Mouse (Mus musculus): ENCODE measurements at regions not wholly inside any gene's neighbourhood (a gene's known extent, or its start where the extent isn't known, plus 50 kb on each side); places are given as distances from the start of the nearest gene placed in this dataset.

- Histone ChIP-seq H3K9ac (ENCODE audit: insufficient read depth, low read depth) (no peak overlapping the region), H3K9me3 (replicated peaks; ENCODE audit: low read length) (no peaks in the 10 kb centered on the region), H3K79me2 (replicated peaks; ENCODE audit: control insufficient read depth, extremely low read depth, insufficient read depth, poor library complexity, severe bottlenecking) (no peaks in the 10 kb centered on the region), H3K4me2 (ENCODE audit: insufficient read depth, low read depth, poor library complexity, severe bottlenecking) (no peak overlapping the region), H3K36me3 (replicated peaks in 1 of 2; ENCODE audit: control insufficient read depth in 1 of 2, insufficient read depth in 1 of 2, low read length in 1 of 2) (no peaks in the 10 kb centered on the region), H3K27me3 (replicated peaks) (no peaks in the 10 kb centered on the region), H3K27ac (ENCODE audit: insufficient read depth, low read depth) (no peak overlapping the region), H3K4me3 (replicated peaks in 1 of 3; ENCODE audit: low read depth in 2 of 3, low read length in 2 of 3, poor library complexity in 1 of 3) (no peak overlapping the region), H3K4me1 (ENCODE audit: control insufficient read depth in 1 of 2, insufficient read depth in 2 of 2) (peaks cover 0 to 7% of the 10 kb centered on the region in 2 experiments; a peak in 2 of 4 replicates)
- in situ Hi-C loops (cut with MboI; ENCODE audit: low pct_ligation_motif_present, low pct_unique_long_range_greater_than_20kb, low sequenced_read_pairs) (loop anchor here (25.0 kb wide), 1 partner anchor 442 kb away; no protein-coding TSS in a partner anchor), dilution Hi-C loops (cut with MboI; ENCODE audit: extremely low pct_ligation_motif_present, extremely low pct_unique_long_range_greater_than_20kb, low sequenced_read_pairs) (no loop called here)
- no peak for DNase-seq (ENCODE audit: extremely low read depth)
- TF ChIP-seq EP300 (IDR thresholded peaks at IDR 0.05; ENCODE audit: low read length) (no peak), PAX5 (IDR thresholded peaks at IDR 0.05; ENCODE audit: low read length) (no peak)
Measured at GRCm38 (mm10) chr3:21495651-21496050, 580.8 kb upstream of the Tbl1xr1 start.

- Histone ChIP-seq H3K27me3 (replicated peaks) (no peaks in the 10 kb centered on the region), H3K9ac (ENCODE audit: insufficient read depth, low read depth) (no peak overlapping the region), H3K79me2 (replicated peaks; ENCODE audit: control insufficient read depth, extremely low read depth, insufficient read depth, poor library complexity, severe bottlenecking) (no peaks in the 10 kb centered on the region), H3K36me3 (replicated peaks in 1 of 2; ENCODE audit: control insufficient read depth in 1 of 2, insufficient read depth in 1 of 2, low read length in 1 of 2) (no peaks in the 10 kb centered on the region), H3K4me2 (ENCODE audit: insufficient read depth, low read depth, poor library complexity, severe bottlenecking) (no peak overlapping the region), H3K27ac (ENCODE audit: insufficient read depth, low read depth) (no peak overlapping the region), H3K9me3 (replicated peaks; ENCODE audit: low read length) (no peaks in the 10 kb centered on the region), H3K4me1 (ENCODE audit: control insufficient read depth in 1 of 2, insufficient read depth in 2 of 2) (peaks cover 0 to 7% of the 10 kb centered on the region in 2 experiments; a peak in 2 of 4 replicates), H3K4me3 (replicated peaks in 1 of 3; ENCODE audit: low read depth in 2 of 3, low read length in 2 of 3, poor library complexity in 1 of 3) (no peak overlapping the region)
- TF ChIP-seq POLR2A (IDR thresholded peaks at IDR 0.05; ENCODE audit: low read depth, low read length) (no peak), CHD2 (IDR thresholded peaks at IDR 0.05; ENCODE audit: low read length) (no peak), PAX5 (IDR thresholded peaks at IDR 0.05; ENCODE audit: low read length) (no peak), KAT2A (IDR thresholded peaks at IDR 0.05; ENCODE audit: insufficient replicate concordance, low read length) (no peak), ZKSCAN1 (IDR thresholded peaks at IDR 0.05; ENCODE audit: borderline replicate concordance, low read depth, low read length) (no peak), TBP (conservative IDR thresholded peaks at IDR 0.05; ENCODE audit: low read depth, low read length) (no peak), MXI1 (IDR thresholded peaks at IDR 0.05; ENCODE audit: low read depth, low read length) (no peak), CTCF (conservative IDR thresholded peaks at IDR 0.05 in 1 of 2, IDR thresholded peaks at IDR 0.05 in 1 of 2; ENCODE audit: low read depth in 2 of 2, low read length in 2 of 2) (no peak)
- dilution Hi-C loops (cut with MboI; ENCODE audit: extremely low pct_ligation_motif_present, extremely low pct_unique_long_range_greater_than_20kb, low sequenced_read_pairs) (no loop called here), in situ Hi-C loops (cut with MboI; ENCODE audit: low pct_ligation_motif_present, low pct_unique_long_range_greater_than_20kb, low sequenced_read_pairs) (loop anchor here (25.0 kb wide), 1 partner anchor 441 kb away; no protein-coding TSS in a partner anchor)
- no peak for DNase-seq (ENCODE audit: extremely low read depth)
Measured at GRCm38 (mm10) chr3:21496166-21496565, 580.3 kb upstream of the Tbl1xr1 start.

- in situ Hi-C loops (cut with MboI; ENCODE audit: low pct_ligation_motif_present, low pct_unique_long_range_greater_than_20kb, low sequenced_read_pairs) (loop anchor here (25.0 kb wide), 1 partner anchor 440 kb away; no protein-coding TSS in a partner anchor), dilution Hi-C loops (cut with MboI; ENCODE audit: extremely low pct_ligation_motif_present, extremely low pct_unique_long_range_greater_than_20kb, low sequenced_read_pairs) (no loop called here)
- DNase-seq (ENCODE audit: extremely low read depth): no peak
- H3K9me3 ChIP-seq (replicated peaks; ENCODE audit: low read length): no peaks in the 10 kb centered on the region
- H3K27me3 ChIP-seq (replicated peaks): no peaks in the 10 kb centered on the region
- H3K4me3 ChIP-seq (replicated peaks in 1 of 3; ENCODE audit: low read depth in 2 of 3, low read length in 2 of 3, poor library complexity in 1 of 3): no peak overlapping the region
- no peak for TF ChIP-seq CTCF (conservative IDR thresholded peaks at IDR 0.05 in 1 of 2, IDR thresholded peaks at IDR 0.05 in 1 of 2; ENCODE audit: low read depth in 2 of 2, low read length in 2 of 2)
- no peak for TF ChIP-seq BHLHE40 (IDR thresholded peaks at IDR 0.05; ENCODE audit: low read depth, low read length)
- no peak for TF ChIP-seq MXI1 (IDR thresholded peaks at IDR 0.05; ENCODE audit: low read depth, low read length)
- TF ChIP-seq ZC3H11A (IDR thresholded peaks at IDR 0.05; ENCODE audit: low read depth, low read length): no peak
- TF ChIP-seq CHD2 (IDR thresholded peaks at IDR 0.05; ENCODE audit: low read length): no peak
- TF ChIP-seq PAX5 (IDR thresholded peaks at IDR 0.05; ENCODE audit: low read length): no peak
- TF ChIP-seq MAX (IDR thresholded peaks at IDR 0.05; ENCODE audit: low read length): no peak
- H3K79me2 ChIP-seq (replicated peaks; ENCODE audit: control insufficient read depth, extremely low read depth, insufficient read depth, poor library complexity, severe bottlenecking): no peaks in the 10 kb centered on the region
- H3K4me1 ChIP-seq (ENCODE audit: control insufficient read depth in 1 of 2, insufficient read depth in 2 of 2): peaks cover 0 to 7% of the 10 kb centered on the region in 2 experiments; a peak in 2 of 4 replicates
- H3K27ac ChIP-seq (ENCODE audit: insufficient read depth, low read depth): no peak overlapping the region
- H3K9ac ChIP-seq (ENCODE audit: insufficient read depth, low read depth): no peak overlapping the region
- no peaks in the 10 kb centered on the region for H3K36me3 ChIP-seq (replicated peaks in 1 of 2; ENCODE audit: control insufficient read depth in 1 of 2, insufficient read depth in 1 of 2, low read length in 1 of 2)
- no peak overlapping the region for H3K4me2 ChIP-seq (ENCODE audit: insufficient read depth, low read depth, poor library complexity, severe bottlenecking)
Measured at GRCm38 (mm10) chr3:21497011-21497410, 579.4 kb upstream of the Tbl1xr1 start.

Measured in CH12.LX (cell line).